Mouse (Mus musculus): ENCODE measurements around the gene Slc22a23. TPM values are rescaled to one million over a fixed set of nuclear protein-coding genes. Genes with fewer than 3 reads are reported as not detected.

Gene Slc22a23
- polyA plus RNA-seq, 2 experiments: 9.3 to 21.4 TPM

DNA sequence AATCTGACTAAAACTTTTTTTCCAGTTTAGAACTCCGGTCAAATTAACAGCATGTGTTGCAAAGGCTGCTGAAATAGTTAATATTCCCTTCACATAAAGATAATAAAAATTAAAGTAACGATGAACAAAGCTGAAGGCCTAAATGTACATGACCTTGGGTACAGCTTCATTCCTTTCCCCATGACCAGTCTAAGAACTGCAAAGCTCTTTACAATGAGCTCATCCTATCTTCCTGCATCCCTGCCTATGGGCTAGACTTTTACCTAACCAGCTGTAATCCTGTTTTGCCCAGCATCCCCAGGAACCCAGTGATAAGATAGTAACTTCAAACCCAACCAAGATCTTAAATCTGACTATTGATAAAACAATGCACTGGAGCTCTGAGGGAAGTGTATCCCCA lies 56.9 kb downstream of the Slc22a23 start:
- no peak for DNase-seq (ENCODE audit: low read depth in 3 of 3, low spot score in 3 of 3)
- Histone ChIP-seq H3K4me2 (ENCODE audit: low read depth) (no peak overlapping the region), H3K4me1 (replicated peaks; ENCODE audit: control insufficient read depth in 2 of 2, insufficient read depth in 2 of 2, low read length in 1 of 2) (peaks cover 0 to 15% of the 10 kb centered on the region in 2 experiments; a peak in 2 of 4 replicates), H3K27me3 (ENCODE audit: control insufficient read depth, insufficient read depth, low read length) (no peaks in the 10 kb centered on the region), H3K27ac (no peak overlapping the region), H3K36me3 (replicated peaks; ENCODE audit: control insufficient read depth, insufficient read depth, low read depth) (peaks cover 39% of the 10 kb centered on the region), H3K4me3 (ENCODE audit: insufficient read depth in 1 of 2, low read depth in 2 of 2, low read length in 2 of 2) (no peak overlapping the region), H3K9ac (replicated peaks) (no peak overlapping the region), H3K9me3 (ENCODE audit: control insufficient read depth, low read length) (no peaks in the 10 kb centered on the region)
- WGBS (ENCODE audit: insufficient replicate concordance): 77% methylated on average over 2 of the region's 2 CpGs
- TF ChIP-seq EP300 (IDR thresholded peaks at IDR 0.05; ENCODE audit: low read depth) (no peak), CTCF (IDR thresholded peaks at IDR 0.05; ENCODE audit: low read depth) (no peak)
- ATAC-seq (ENCODE audit: insufficient read depth): no peak

DNA sequence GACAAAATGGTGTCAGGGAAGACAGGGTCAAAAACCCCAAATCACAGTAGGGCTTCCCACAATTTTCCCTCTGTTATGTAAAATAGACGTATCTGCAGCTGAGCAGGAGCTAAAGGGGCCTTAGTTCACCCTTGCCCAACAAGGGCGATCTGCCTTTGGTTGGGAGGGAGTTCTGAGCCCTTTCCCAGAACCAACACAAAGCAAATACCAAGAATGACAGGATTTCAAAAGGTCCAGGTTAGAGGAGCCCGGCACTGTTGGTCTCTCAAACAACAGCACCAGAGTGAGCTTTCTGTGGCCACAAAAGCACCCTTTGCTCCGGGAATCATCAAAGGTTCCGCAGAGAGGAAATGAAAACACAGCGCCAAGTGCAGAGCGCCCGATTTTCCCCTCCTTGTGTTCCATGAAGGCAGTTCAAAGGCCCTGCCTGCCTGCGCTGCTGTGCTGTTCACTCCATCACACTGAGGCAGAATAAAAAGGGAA lies 57.3 kb downstream of the Slc22a23 start:
- Histone ChIP-seq H3K9me3 (ENCODE audit: control insufficient read depth, low read length) (no peaks in the 10 kb centered on the region), H3K4me1 (replicated peaks; ENCODE audit: control insufficient read depth in 2 of 2, insufficient read depth in 2 of 2, low read length in 1 of 2) (peaks cover 0 to 15% of the 10 kb centered on the region in 2 experiments; a peak in 2 of 4 replicates), H3K4me2 (ENCODE audit: low read depth) (no peak overlapping the region), H3K4me3 (ENCODE audit: insufficient read depth in 1 of 2, low read depth in 2 of 2, low read length in 2 of 2) (no peak overlapping the region), H3K9ac (replicated peaks) (no peak overlapping the region), H3K36me3 (replicated peaks; ENCODE audit: control insufficient read depth, insufficient read depth, low read depth) (peaks cover 37% of the 10 kb centered on the region), H3K27ac (no peak overlapping the region; the same call in 1 of the 2 replicates), H3K27me3 (ENCODE audit: control insufficient read depth, insufficient read depth, low read length) (no peaks in the 10 kb centered on the region)
- TF ChIP-seq CTCF (IDR thresholded peaks at IDR 0.05; ENCODE audit: low read depth) (no peak), EP300 (IDR thresholded peaks at IDR 0.05; ENCODE audit: low read depth) (no peak)
- 73% methylated on average over 9 of the region's 9 CpGs for WGBS (ENCODE audit: insufficient replicate concordance)
- DNase-seq (ENCODE audit: low read depth in 3 of 3, low spot score in 3 of 3) (no peak), ATAC-seq (ENCODE audit: insufficient read depth) (peak; percentile 38; the same call in 1 of the 2 replicates)

DNA sequence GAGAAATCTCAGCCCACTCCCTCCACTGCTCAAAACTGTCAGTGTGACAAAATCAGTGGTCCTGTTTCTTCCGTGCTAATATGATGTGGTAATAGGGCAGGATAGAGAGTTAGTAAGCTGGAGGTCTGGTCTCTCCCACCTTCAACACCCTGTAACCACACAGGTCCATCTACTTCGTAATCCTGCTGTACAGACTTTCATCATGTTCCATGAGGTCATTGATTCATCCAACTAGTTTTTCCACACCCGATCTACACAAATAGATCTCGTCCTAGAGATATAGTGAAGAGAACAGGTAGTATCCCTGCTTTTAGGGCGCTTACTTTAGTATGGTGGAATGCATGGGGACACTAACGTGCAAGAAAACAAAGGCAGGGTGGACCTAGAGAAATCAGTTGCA lies 63.6 kb downstream of the Slc22a23 start:
- H3K9me3 ChIP-seq (ENCODE audit: control insufficient read depth, low read length): no peaks in the 10 kb centered on the region
- H3K4me3 ChIP-seq (ENCODE audit: insufficient read depth in 1 of 2, low read depth in 2 of 2, low read length in 2 of 2): no peak overlapping the region
- H3K27ac ChIP-seq: no peak overlapping the region
- no peak overlapping the region for H3K4me2 ChIP-seq (ENCODE audit: low read depth)
- H3K36me3 ChIP-seq (replicated peaks; ENCODE audit: control insufficient read depth, insufficient read depth, low read depth): peaks cover 39% of the 10 kb centered on the region
- ATAC-seq (ENCODE audit: insufficient read depth) (no peak), DNase-seq (ENCODE audit: low read depth in 3 of 3, low spot score in 3 of 3) (no peak)
- H3K9ac ChIP-seq (replicated peaks): no peak overlapping the region
- H3K4me1 ChIP-seq (replicated peaks; ENCODE audit: control insufficient read depth in 2 of 2, insufficient read depth in 2 of 2, low read length in 1 of 2): peaks cover 2 to 25% of the 10 kb centered on the region in 2 experiments; a peak in 2 of 4 replicates
- TF ChIP-seq EP300 (IDR thresholded peaks at IDR 0.05; ENCODE audit: low read depth): no peak
- no peak for TF ChIP-seq CTCF (IDR thresholded peaks at IDR 0.05; ENCODE audit: low read depth)
- H3K27me3 ChIP-seq (ENCODE audit: control insufficient read depth, insufficient read depth, low read length): no peaks in the 10 kb centered on the region
- 84% methylated on average over 6 of the region's 6 CpGs for WGBS (ENCODE audit: insufficient replicate concordance)

- WGBS (ENCODE audit: insufficient replicate concordance): 76% methylated on average over 5 of the region's 5 CpGs
- no peaks in the 10 kb centered on the region for H3K9me3 ChIP-seq (ENCODE audit: control insufficient read depth, low read length)
- H3K27ac ChIP-seq: no peak overlapping the region
- DNase-seq (ENCODE audit: low read depth in 3 of 3, low spot score in 3 of 3) (no peak), ATAC-seq (ENCODE audit: insufficient read depth) (no peak)
- peaks cover 39% of the 10 kb centered on the region for H3K36me3 ChIP-seq (replicated peaks; ENCODE audit: control insufficient read depth, insufficient read depth, low read depth)
- H3K4me3 ChIP-seq (ENCODE audit: insufficient read depth in 1 of 2, low read depth in 2 of 2, low read length in 2 of 2): no peak overlapping the region
- H3K9ac ChIP-seq (replicated peaks): no peak overlapping the region
- TF ChIP-seq EP300 (IDR thresholded peaks at IDR 0.05; ENCODE audit: low read depth) (no peak), CTCF (IDR thresholded peaks at IDR 0.05; ENCODE audit: low read depth) (no peak)
- H3K4me1 ChIP-seq (replicated peaks; ENCODE audit: control insufficient read depth in 2 of 2, insufficient read depth in 2 of 2, low read length in 1 of 2): peaks cover 26 to 46% of the 10 kb centered on the region in 2 experiments
- no peaks in the 10 kb centered on the region for H3K27me3 ChIP-seq (ENCODE audit: control insufficient read depth, insufficient read depth, low read length)
- H3K4me2 ChIP-seq (ENCODE audit: low read depth): no peak overlapping the region
Measured at GRCm38 (mm10) chr13:34278759-34279270, 66.2 kb downstream of the Slc22a23 start.

- TF ChIP-seq CTCF (IDR thresholded peaks at IDR 0.05; ENCODE audit: low read depth) (no peak), EP300 (IDR thresholded peaks at IDR 0.05; ENCODE audit: low read depth) (no peak)
- Histone ChIP-seq H3K36me3 (replicated peaks; ENCODE audit: control insufficient read depth, insufficient read depth, low read depth) (peaks cover 39% of the 10 kb centered on the region), H3K27ac (no peak overlapping the region), H3K4me2 (ENCODE audit: low read depth) (no peak overlapping the region), H3K4me1 (replicated peaks; ENCODE audit: control insufficient read depth in 2 of 2, insufficient read depth in 2 of 2, low read length in 1 of 2) (peaks cover 26 to 48% of the 10 kb centered on the region in 2 experiments), H3K9ac (replicated peaks) (no peak overlapping the region), H3K4me3 (ENCODE audit: insufficient read depth in 1 of 2, low read depth in 2 of 2, low read length in 2 of 2) (no peak overlapping the region), H3K9me3 (ENCODE audit: control insufficient read depth, low read length) (no peaks in the 10 kb centered on the region), H3K27me3 (ENCODE audit: control insufficient read depth, insufficient read depth, low read length) (no peaks in the 10 kb centered on the region)
- 39% methylated on average over 6 of the region's 6 CpGs for WGBS (ENCODE audit: insufficient replicate concordance)
- DNase-seq (ENCODE audit: low read depth in 3 of 3, low spot score in 3 of 3) (no peak), ATAC-seq (ENCODE audit: insufficient read depth) (no peak)
Measured at GRCm38 (mm10) chr13:34278288-34278701, 66.7 kb downstream of the Slc22a23 start.

Measured in liver, embryonic 14.5 days (tissue).